Mouse (Mus musculus) myocyte (in vitro differentiated cells): ENCODE results near the gene Rnf169. TPM values are rescaled to one million over a fixed set of nuclear protein-coding genes. Genes with fewer than 3 reads are reported as not detected.

Experiments used
- H3K27me3 ChIP-seq: one replicate; pipeline ENCODE4 v1.6.1; 2011; ENCODE audit not compliant: control insufficient read depth, insufficient read depth, insufficient read length
- H3K36me3 ChIP-seq: one replicate; pipeline ENCODE4 v1.6.1; 2011; ENCODE audit not compliant: control insufficient read depth, insufficient read depth
- H3K4me2 ChIP-seq: one replicate; pipeline ENCODE4 v1.6.1; 2011; ENCODE audit warnings: low read depth, control low read depth
- H3K4me3 ChIP-seq: one replicate; pipeline ENCODE4 v1.5.1; 2011; ENCODE audit warnings: mild to moderate bottlenecking, control low read depth, moderate library complexity
- H3K79me2 ChIP-seq: one replicate; pipeline ENCODE4 v1.6.1; 2011; ENCODE audit not compliant: control insufficient read depth, insufficient read depth
- H3ac ChIP-seq: one replicate; pipeline ENCODE4 v1.6.1; 2011; ENCODE audit not compliant: control insufficient read depth, insufficient read length
- CEBPB ChIP-seq: IDR thresholded peaks from 2 replicates; pipeline ENCODE4 v1.6.1; 2011; ENCODE audit warnings: mild to moderate bottlenecking, moderate library complexity; ENCODE audit not compliant: poor library complexity, insufficient read depth, severe bottlenecking
- E2F4 ChIP-seq: IDR thresholded peaks from one replicate; pipeline ENCODE4 v1.6.1; 2011; ENCODE audit warnings: mild to moderate bottlenecking, control low read depth, moderate library complexity; ENCODE audit not compliant: insufficient read depth
- MAX ChIP-seq: IDR thresholded peaks from one replicate; pipeline ENCODE4 v1.6.1; 2011; ENCODE audit warnings: low read depth, mild to moderate bottlenecking, control low read depth
- MYOD1 ChIP-seq, 3 experiments: IDR thresholded peaks; one replicate each; pipeline ENCODE4 v1.6.1; 2011; ENCODE audit warnings: control low read depth in 2 of 3, low read depth in 2 of 3, mild to moderate bottlenecking in 2 of 3, moderate library complexity in 1 of 3; ENCODE audit not compliant: insufficient read length in 2 of 3, control insufficient read depth in 1 of 3
- MYOG ChIP-seq, 3 experiments: IDR thresholded peaks; one replicate each; pipeline ENCODE4 v1.6.1; 2011; ENCODE audit warnings: control low read depth in 2 of 3, low read depth in 2 of 3, mild to moderate bottlenecking in 2 of 3; ENCODE audit not compliant: insufficient read length in 2 of 3, control insufficient read depth in 1 of 3, insufficient read depth in 1 of 3
- POLR2A ChIP-seq: IDR thresholded peaks from one replicate; pipeline ENCODE4 v1.6.1; 2011; ENCODE audit warnings: low read depth, mild to moderate bottlenecking, control low read depth, moderate library complexity; ENCODE audit not compliant: insufficient read length
- POLR2AphosphoS2 ChIP-seq: IDR thresholded peaks from one replicate; pipeline ENCODE4 v1.6.1; 2011; ENCODE audit warnings: low read depth, control low read depth; ENCODE audit not compliant: insufficient read length
- REST ChIP-seq: IDR thresholded peaks from one replicate; pipeline ENCODE4 v1.6.1; 2011; ENCODE audit warnings: mild to moderate bottlenecking, control low read depth, moderate library complexity; ENCODE audit not compliant: insufficient read depth, insufficient read length
- SRF ChIP-seq: IDR thresholded peaks from one replicate; pipeline ENCODE4 v1.6.1; 2011; ENCODE audit warnings: low read depth; ENCODE audit not compliant: control insufficient read depth, insufficient read length
- TCF12 ChIP-seq: IDR thresholded peaks from one replicate; pipeline ENCODE4 v1.6.1; 2011; ENCODE audit warnings: mild to moderate bottlenecking, control low read depth; ENCODE audit not compliant: poor library complexity, insufficient read depth, severe bottlenecking
- TCF3 ChIP-seq: IDR thresholded peaks from one replicate; pipeline ENCODE4 v1.6.1; 2011; ENCODE audit warnings: low read depth, control low read depth; ENCODE audit not compliant: insufficient read length
- USF1 ChIP-seq: IDR thresholded peaks from one replicate; pipeline ENCODE4 v1.6.1; 2011; ENCODE audit warnings: low read depth, mild to moderate bottlenecking, control low read depth, moderate library complexity
- polyA plus RNA-seq: library from polyadenylated mRNA; unstranded; fragments of >200 nt; fragmentation: generic; extraction: Trizol; gene quantifications from one replicate; pipeline ENCODE4 v1.2.1, GENCODE M21; 2012; ENCODE audit warnings: missing spikeins

The Rnf169 gene
- polyA plus RNA-seq, 1 experiment: 3.0 TPM

DNA sequence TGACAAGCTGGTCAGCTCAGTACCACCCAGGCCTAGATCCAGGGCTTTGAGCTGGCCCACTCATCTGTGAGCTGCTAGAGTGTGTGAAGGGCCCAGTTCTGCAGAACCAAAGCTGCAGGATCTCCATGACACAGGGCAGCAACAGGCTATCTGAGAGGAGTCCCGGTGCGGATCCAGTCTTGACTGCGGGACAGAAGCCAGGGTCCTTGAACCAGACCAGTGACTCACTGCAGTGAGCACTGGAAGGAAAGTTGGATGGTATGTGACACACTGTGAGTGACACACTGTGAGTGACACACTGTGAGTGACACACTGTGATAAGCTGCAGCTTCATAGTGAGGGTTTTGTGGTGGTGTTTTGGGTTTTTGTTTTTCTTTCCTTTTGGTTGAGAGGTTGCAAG lies 35.7 kb downstream of the Rnf169 start:
- no peak overlapping the region for H3K4me2 ChIP-seq
- peaks cover 11% of the 10 kb centered on the region for H3K36me3 ChIP-seq
- no peak overlapping the region for H3ac ChIP-seq
- H3K27me3 ChIP-seq: no peaks in the 10 kb centered on the region
- TF ChIP-seq USF1: no peak
- TF ChIP-seq CEBPB: no peak
- TF ChIP-seq SRF: no peak
- no peak for TF ChIP-seq MYOD1 (IDR thresholded peaks at IDR 0.05; ENCODE audit: control insufficient read depth in 1 of 3, insufficient read length in 2 of 3, low read depth in 2 of 3)
- TF ChIP-seq E2F4: no peak
- no peak for TF ChIP-seq MYOG (IDR thresholded peaks at IDR 0.05; ENCODE audit: control insufficient read depth in 1 of 3, insufficient read depth in 1 of 3, insufficient read length in 2 of 3, low read depth in 2 of 3)
- H3K79me2 ChIP-seq: no peaks in the 10 kb centered on the region
- no peak overlapping the region for H3K4me3 ChIP-seq

DNA sequence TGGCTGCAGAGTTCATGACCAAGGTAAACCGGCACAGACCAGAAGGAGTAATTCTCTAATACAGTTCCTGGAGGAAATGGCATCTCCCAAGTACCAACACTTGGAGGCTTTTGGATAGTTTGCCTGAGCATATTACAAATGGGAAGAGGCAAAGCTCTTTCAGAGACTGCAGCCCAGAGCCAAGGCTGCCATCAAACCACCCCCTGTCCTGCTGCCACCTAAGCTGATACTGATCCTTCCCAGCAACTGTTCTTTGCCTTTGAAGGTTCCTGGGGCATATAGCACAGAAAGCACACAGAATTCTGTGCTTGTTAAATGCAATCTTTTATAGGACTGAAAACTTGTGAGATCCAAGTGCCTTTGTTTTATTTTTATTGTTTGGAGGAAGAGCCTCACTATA lies 39.6 kb downstream of the Rnf169 start:
- Histone ChIP-seq H3K4me2 (no peak overlapping the region), H3K36me3 (peaks cover 11% of the 10 kb centered on the region), H3ac (no peak overlapping the region), H3K4me3 (no peak overlapping the region), H3K27me3 (no peaks in the 10 kb centered on the region), H3K79me2 (no peaks in the 10 kb centered on the region)
- no peak for TF ChIP-seq CEBPB
- TF ChIP-seq POLR2A: no peak
- no peak for TF ChIP-seq REST
- no peak for TF ChIP-seq MYOD1 (IDR thresholded peaks at IDR 0.05; ENCODE audit: control insufficient read depth in 1 of 3, insufficient read length in 2 of 3, low read depth in 2 of 3)
- no peak for TF ChIP-seq MYOG (IDR thresholded peaks at IDR 0.05; ENCODE audit: control insufficient read depth in 1 of 3, insufficient read depth in 1 of 3, insufficient read length in 2 of 3, low read depth in 2 of 3)
- no peak for TF ChIP-seq USF1
- no peak for TF ChIP-seq TCF12
- TF ChIP-seq TCF3: no peak
- no peak for TF ChIP-seq SRF
- no peak for TF ChIP-seq POLR2AphosphoS2

DNA sequence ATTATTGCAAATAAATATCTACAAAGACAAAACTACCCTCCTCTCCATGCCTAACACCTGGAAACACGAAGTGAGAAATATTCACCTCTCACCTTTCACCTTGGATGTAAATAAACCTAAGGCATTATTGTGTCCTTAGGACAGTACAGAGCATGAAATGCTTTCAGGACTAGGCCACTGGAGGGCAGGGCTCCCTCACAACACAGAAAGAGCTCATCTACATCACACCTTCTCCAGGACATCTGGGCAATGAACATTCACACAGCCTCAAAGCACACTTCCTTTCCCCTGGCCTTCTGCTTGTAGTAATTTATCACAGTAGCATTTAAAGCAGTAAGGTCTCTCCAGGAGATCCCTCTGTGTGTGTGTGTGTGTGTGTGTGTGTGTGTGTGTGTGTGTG lies 44.5 kb downstream of the Rnf169 start:
- no peak overlapping the region for H3K4me3 ChIP-seq
- no peak for TF ChIP-seq MYOD1 (IDR thresholded peaks at IDR 0.05; ENCODE audit: control insufficient read depth in 1 of 3, insufficient read length in 2 of 3, low read depth in 2 of 3)
- TF ChIP-seq TCF12: no peak
- no peak for TF ChIP-seq MAX
- TF ChIP-seq MYOG (IDR thresholded peaks at IDR 0.05; ENCODE audit: control insufficient read depth in 1 of 3, insufficient read depth in 1 of 3, insufficient read length in 2 of 3, low read depth in 2 of 3): no peak
- no peak for TF ChIP-seq POLR2AphosphoS2
- no peak for TF ChIP-seq USF1
- no peak for TF ChIP-seq POLR2A
- TF ChIP-seq REST: no peak
- no peak for TF ChIP-seq TCF3
- no peak for TF ChIP-seq E2F4
- H3K79me2 ChIP-seq: no peaks in the 10 kb centered on the region
- peaks cover 14% of the 10 kb centered on the region for H3K36me3 ChIP-seq
- H3K27me3 ChIP-seq: no peaks in the 10 kb centered on the region
- H3ac ChIP-seq: no peak overlapping the region
- no peak overlapping the region for H3K4me2 ChIP-seq

DNA sequence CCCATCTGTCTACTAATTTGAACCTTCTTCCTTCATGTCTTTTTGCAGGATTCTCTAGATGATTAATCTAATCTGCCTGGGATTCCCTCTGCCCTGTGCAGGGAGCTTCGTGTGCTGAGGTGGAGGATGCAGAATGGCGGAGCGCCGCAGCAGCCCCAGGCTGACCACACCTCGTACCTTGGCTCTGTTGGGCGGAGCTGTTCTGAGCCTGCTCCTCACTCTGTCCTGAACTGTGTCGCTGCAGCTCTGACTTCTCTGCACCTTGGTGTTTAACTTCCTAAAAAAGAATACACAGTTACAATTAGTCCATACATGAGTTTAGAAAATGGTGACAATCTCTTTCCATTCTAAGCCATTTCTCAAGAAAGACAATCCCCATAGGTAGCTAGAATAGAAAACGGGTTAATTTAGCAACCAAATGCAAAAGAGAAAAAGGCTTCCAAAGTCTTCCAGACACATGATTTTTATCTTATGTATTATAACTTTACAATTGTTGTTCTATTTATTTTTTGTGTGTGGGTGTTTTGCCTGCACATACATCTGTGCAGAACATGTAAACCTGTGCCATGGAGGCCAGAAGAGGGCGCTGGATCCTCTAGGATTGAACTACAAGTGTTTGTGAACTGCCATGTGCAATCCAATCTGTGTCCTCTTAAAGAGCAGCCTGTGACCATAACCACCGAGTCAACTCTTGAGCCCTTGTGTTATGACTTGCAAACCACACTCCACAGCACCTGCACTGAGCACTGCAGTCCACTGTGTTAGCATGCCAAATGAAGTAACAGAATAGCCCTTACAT lies 53.1 kb downstream of the Rnf169 start:
- no peak overlapping the region for H3ac ChIP-seq
- no peak for TF ChIP-seq CEBPB
- TF ChIP-seq TCF3: no peak
- TF ChIP-seq SRF: no peak
- TF ChIP-seq POLR2AphosphoS2: no peak
- TF ChIP-seq MYOG (IDR thresholded peaks at IDR 0.05; ENCODE audit: control insufficient read depth in 1 of 3, insufficient read depth in 1 of 3, insufficient read length in 2 of 3, low read depth in 2 of 3): no peak
- no peak for TF ChIP-seq POLR2A
- no peak for TF ChIP-seq USF1
- TF ChIP-seq TCF12: no peak
- no peaks in the 10 kb centered on the region for H3K27me3 ChIP-seq
- peaks cover 5% of the 10 kb centered on the region for H3K36me3 ChIP-seq
- no peak overlapping the region for H3K4me2 ChIP-seq
- H3K79me2 ChIP-seq: no peaks in the 10 kb centered on the region
- H3K4me3 ChIP-seq: no peak overlapping the region

DNA sequence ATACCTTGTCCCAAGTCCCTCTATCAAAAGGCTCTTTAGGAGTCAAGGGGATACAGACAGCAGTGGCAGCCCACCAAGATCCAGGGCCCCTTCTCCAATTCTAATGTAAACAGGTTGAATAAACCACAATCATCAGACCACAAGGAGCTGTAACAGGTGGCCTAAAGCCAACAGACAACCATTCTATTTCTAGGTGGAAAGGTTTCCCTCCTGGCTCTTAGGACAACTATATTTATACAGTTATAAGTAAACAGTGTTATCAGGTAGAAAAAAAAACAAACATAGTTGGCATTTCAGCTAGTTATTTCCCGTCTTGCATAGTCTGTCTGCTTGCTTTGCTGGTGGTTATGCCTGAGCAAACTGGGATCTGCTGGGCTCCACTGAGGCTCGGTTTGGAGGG lies 59.8 kb downstream of the Rnf169 start:
- Histone ChIP-seq H3K79me2 (no peaks in the 10 kb centered on the region), H3ac (no peak overlapping the region), H3K36me3 (peaks cover 3% of the 10 kb centered on the region), H3K4me3 (no peak overlapping the region), H3K27me3 (peaks cover 22% of the 10 kb centered on the region), H3K4me2 (no peak overlapping the region)
- TF ChIP-seq MYOD1 (IDR thresholded peaks at IDR 0.05; ENCODE audit: control insufficient read depth in 1 of 3, insufficient read length in 2 of 3, low read depth in 2 of 3) (no peak), REST (no peak), TCF3 (no peak), TCF12 (no peak), POLR2A (no peak), MAX (no peak), E2F4 (no peak), USF1 (no peak), MYOG (IDR thresholded peaks at IDR 0.05; ENCODE audit: control insufficient read depth in 1 of 3, insufficient read depth in 1 of 3, insufficient read length in 2 of 3, low read depth in 2 of 3) (no peak), CEBPB (no peak)
